Mouse (Mus musculus) embryonic facial prominence, embryonic 13.5 days (tissue): ENCODE results near the gene Eva1b. TPM values are rescaled to one million over a fixed set of nuclear protein-coding genes. Genes with fewer than 3 reads are reported as not detected.
"Not testable (repeated sequence)": the region's sequence is repeated elsewhere in the genome, so short reads cannot be mapped to it uniquely, and the experiment has no call there.

Experiments used
- ATAC-seq: fragments of 200-750 bp; cut with Nextera tagmentation; 2 replicates; pipeline ENCODE4 v1.8.0; 2017; ENCODE audit warnings: low read depth; ENCODE audit not compliant: insufficient number of reproducible peaks, insufficient read depth, low FRiP score, low TSS enrichment
- H3K27ac ChIP-seq: fragments of 300-500 bp; sonication (generic); 2 replicates; pipeline ENCODE4 v1.5.1; 2015; ENCODE audit warnings: moderate library complexity, mild to moderate bottlenecking, inconsistent platforms
- H3K27me3 ChIP-seq: fragments of 300-500 bp; sonication (generic); 2 replicates; pipeline ENCODE4 v1.6.1; 2015; ENCODE audit warnings: mild to moderate bottlenecking, inconsistent platforms
- H3K36me3 ChIP-seq: fragments of 300-500 bp; sonication (generic); 2 replicates; pipeline ENCODE4 v1.6.1; 2015; ENCODE audit warnings: mild to moderate bottlenecking, inconsistent platforms
- H3K4me1 ChIP-seq: fragments of 300-500 bp; sonication (generic); 2 replicates; pipeline ENCODE4 v1.6.1; 2015; ENCODE audit warnings: inconsistent platforms
- H3K4me2 ChIP-seq: fragments of 300-500 bp; sonication (generic); 2 replicates; pipeline ENCODE4 v1.6.1; 2015; ENCODE audit warnings: moderate library complexity, mild to moderate bottlenecking, inconsistent platforms
- H3K4me3 ChIP-seq: fragments of 300-500 bp; sonication (generic); 2 replicates; pipeline ENCODE4 v1.5.1; 2015; ENCODE audit warnings: mild to moderate bottlenecking, inconsistent platforms
- H3K9ac ChIP-seq: fragments of 300-500 bp; sonication (generic); 2 replicates; pipeline ENCODE4 v1.6.1; 2015; ENCODE audit warnings: mild to moderate bottlenecking, inconsistent platforms
- H3K9me3 ChIP-seq: fragments of 300-500 bp; sonication (generic); 2 replicates; pipeline ENCODE4 v1.6.1; 2016; ENCODE audit warnings: inconsistent platforms
- WGBS: fragments of 180-500 bp; shearing (Covaris S2); methylation state at CpG from one replicate; pipeline ENCODE4 v1.1.7; 2015; ENCODE audit warnings: mixed read lengths; 5-methylcytosine and 5-hydroxymethylcytosine counted together
- polyA plus RNA-seq: library from polyadenylated mRNA; unstranded; fragments of >200 nt; fragmentation: Nextera tagmentation; extraction: Ambion mirVana; gene quantifications from 2 replicates; pipeline ENCODE4 v1.2.1, GENCODE M21; 2015

The Eva1b gene
- polyA plus RNA-seq, 1 experiment from 2014 or later = 70.2 TPM

GRCm38 (mm10) chr4:126175980-126176379 is 28.4 kb downstream of the Eva1b start:
- not testable (repeated sequence) for ATAC-seq, H3K27me3 ChIP-seq, H3K9me3 ChIP-seq, H3K27ac ChIP-seq, H3K4me3 ChIP-seq, H3K9ac ChIP-seq, H3K4me2 ChIP-seq, H3K4me1 ChIP-seq
- peaks cover 91% of the 10 kb centered on the region for H3K36me3 ChIP-seq
- WGBS = 94% methylated on average over 7 of the region's 7 CpGs

- H3K27ac ChIP-seq = no peak overlapping the region
- no peaks in the 10 kb centered on the region for H3K9me3 ChIP-seq
- no peak overlapping the region for H3K4me3 ChIP-seq
- 61% methylated on average over 7 of the region's 7 CpGs for WGBS
- peaks cover 76% of the 10 kb centered on the region for H3K36me3 ChIP-seq
- H3K4me2 ChIP-seq = no peak overlapping the region
- no peaks in the 10 kb centered on the region for H3K27me3 ChIP-seq
- H3K9ac ChIP-seq = no peak overlapping the region
- peaks cover 5% of the 10 kb centered on the region; the same call in 1 of the 2 replicates for H3K4me1 ChIP-seq
- 0 out of 2 replicates have a peak, but pooled peaks have one; percentile 37 for ATAC-seq
Measured at GRCm38 (mm10) chr4:126181170-126181957, 33.8 kb downstream of the Eva1b start.

- 89% methylated on average over 5 of the region's 5 CpGs for WGBS
- Histone ChIP-seq H3K9ac (no peak overlapping the region), H3K4me3 (no peak overlapping the region), H3K27me3 (no peaks in the 10 kb centered on the region), H3K36me3 (peaks cover 68% of the 10 kb centered on the region), H3K27ac (no peak overlapping the region), H3K9me3 (no peaks in the 10 kb centered on the region), H3K4me2 (no peak overlapping the region), H3K4me1 (peaks cover 5% of the 10 kb centered on the region)
- ATAC-seq = no peak
Measured at GRCm38 (mm10) chr4:126183034-126183433, 35.5 kb downstream of the Eva1b start.

GRCm38 (mm10) chr4:126187096-126187495 is 39.6 kb downstream of the Eva1b start:
- H3K4me3 ChIP-seq = no peak overlapping the region
- no peak for ATAC-seq
- H3K27me3 ChIP-seq = no peaks in the 10 kb centered on the region
- no peak overlapping the region for H3K4me2 ChIP-seq
- H3K27ac ChIP-seq = no peak overlapping the region; the same call in 1 of the 2 replicates
- H3K9ac ChIP-seq = no peak overlapping the region
- H3K4me1 ChIP-seq = peaks cover 4% of the 10 kb centered on the region; the same call in 1 of the 2 replicates
- H3K9me3 ChIP-seq = no peaks in the 10 kb centered on the region
- H3K36me3 ChIP-seq = peaks cover 64% of the 10 kb centered on the region
- WGBS = 92% methylated on average over 3 of the region's 3 CpGs

- peaks cover 74% of the 10 kb centered on the region for H3K36me3 ChIP-seq
- no peak for ATAC-seq
- no peak overlapping the region for H3K4me3 ChIP-seq
- no peak overlapping the region for H3K4me2 ChIP-seq
- H3K27me3 ChIP-seq = no peaks in the 10 kb centered on the region
- no peak overlapping the region for H3K27ac ChIP-seq
- 91% methylated on average over 2 of the region's 2 CpGs for WGBS
- H3K9ac ChIP-seq = no peak overlapping the region
- peaks cover 4% of the 10 kb centered on the region; the same call in 1 of the 2 replicates for H3K4me1 ChIP-seq
- no peaks in the 10 kb centered on the region for H3K9me3 ChIP-seq
Measured at GRCm38 (mm10) chr4:126190636-126191035, 43.1 kb downstream of the Eva1b start.

- H3K4me1 ChIP-seq = peaks cover 12% of the 10 kb centered on the region
- H3K4me2 ChIP-seq = no peak overlapping the region
- H3K27ac ChIP-seq = no peak overlapping the region
- no peaks in the 10 kb centered on the region for H3K27me3 ChIP-seq
- H3K4me3 ChIP-seq = no peak overlapping the region
- no peak overlapping the region for H3K9ac ChIP-seq
- peaks cover 57% of the 10 kb centered on the region for H3K36me3 ChIP-seq
- no peaks in the 10 kb centered on the region for H3K9me3 ChIP-seq
- ATAC-seq = no peak
Measured at GRCm38 (mm10) chr4:126194216-126194615, 46.7 kb downstream of the Eva1b start.

GRCm38 (mm10) chr4:126194916-126195315 is 47.4 kb downstream of the Eva1b start:
- Histone ChIP-seq H3K9ac (no peak overlapping the region), H3K36me3 (peaks cover 51% of the 10 kb centered on the region), H3K4me3 (no peak overlapping the region), H3K4me1 (peaks cover 18% of the 10 kb centered on the region), H3K4me2 (no peak overlapping the region), H3K9me3 (no peaks in the 10 kb centered on the region), H3K27me3 (no peaks in the 10 kb centered on the region), H3K27ac (no peak overlapping the region)
- 87% methylated on average over 4 of the region's 4 CpGs for WGBS
- ATAC-seq = no peak

- no peak for ATAC-seq
- peaks cover 30% of the 10 kb centered on the region for H3K4me1 ChIP-seq
- no peak overlapping the region for H3K9ac ChIP-seq
- WGBS = 87% methylated on average over 3 of the region's 3 CpGs
- H3K4me2 ChIP-seq = no peak overlapping the region
- H3K36me3 ChIP-seq = peaks cover 29% of the 10 kb centered on the region
- H3K27ac ChIP-seq = no peak overlapping the region
- no peaks in the 10 kb centered on the region for H3K27me3 ChIP-seq
- no peak overlapping the region for H3K4me3 ChIP-seq
- no peaks in the 10 kb centered on the region for H3K9me3 ChIP-seq
Measured at GRCm38 (mm10) chr4:126197485-126197884, 49.9 kb downstream of the Eva1b start.

Other genes starting within 250 kb of the Eva1b start
- gene Csf3r, start 123.2 kb upstream of the Eva1b start, polyA plus RNA-seq = 0.62 and 0.69 TPM in 2 replicates
- 154 and 162 TPM in 2 replicates for gene Mrps15, start 100.8 kb upstream of the Eva1b start, polyA plus RNA-seq
- 19.2 and 22.2 TPM in 2 replicates for gene Oscp1, start 89.2 kb upstream of the Eva1b start, polyA plus RNA-seq
- gene Lsm10, start 51.1 kb upstream of the Eva1b start, polyA plus RNA-seq = 46.7 and 50.3 TPM in 2 replicates
- 34.9 and 36.6 TPM in 2 replicates for gene Stk40, start 43.8 kb upstream of the Eva1b start, polyA plus RNA-seq
- 8.6 and 10.3 TPM in 2 replicates for gene Sh3d21, start 15.7 kb downstream of the Eva1b start, polyA plus RNA-seq
- 248 and 262 TPM in 2 replicates for gene Thrap3, start 55.0 kb downstream of the Eva1b start, polyA plus RNA-seq
- 48.8 and 57.0 TPM in 2 replicates for gene Map7d1, start 108.6 kb downstream of the Eva1b start, polyA plus RNA-seq
- 122 and 126 TPM in 2 replicates for gene Trappc3, start 114.6 kb downstream of the Eva1b start, polyA plus RNA-seq
- 33.9 and 43.4 TPM in 2 replicates for gene Col8a2, start 139.0 kb downstream of the Eva1b start, polyA plus RNA-seq
- 94.3 and 97.5 TPM in 2 replicates for gene Adprhl2, start 174.0 kb downstream of the Eva1b start, polyA plus RNA-seq
- 18.5 and 22.0 TPM in 2 replicates for gene Tekt2, start 177.9 kb downstream of the Eva1b start, polyA plus RNA-seq